Mouse (Mus musculus) limb, embryonic 15.5 days (tissue): ENCODE data around the gene Pcnx4. TPM values are rescaled to one million over a fixed set of nuclear protein-coding genes. Genes with fewer than 3 reads are reported as not detected.
"Not testable (repeated sequence)": the region's sequence is repeated elsewhere in the genome, so short reads cannot be mapped to it uniquely, and the experiment has no call there.

Experiments
- ATAC-seq: fragments of 200-750 bp; cut with Nextera tagmentation; 2 replicates; pipeline ENCODE4 v1.8.0; 2017; ENCODE audit warnings: low read depth, moderate TSS enrichment; ENCODE audit not compliant: insufficient number of reproducible peaks, low FRiP score, low TSS enrichment
- H3K27ac ChIP-seq: fragments of 300-500 bp; sonication (generic); 2 replicates; pipeline ENCODE4 v1.5.1; 2015; ENCODE audit warnings: moderate library complexity, mild to moderate bottlenecking, inconsistent platforms
- H3K27me3 ChIP-seq: fragments of 300-500 bp; sonication (generic); 2 replicates; pipeline ENCODE4 v1.6.1; 2015; ENCODE audit warnings: inconsistent platforms
- H3K36me3 ChIP-seq: fragments of 300-500 bp; sonication (generic); 2 replicates; pipeline ENCODE4 v1.6.1; 2015; ENCODE audit warnings: inconsistent platforms
- H3K4me1 ChIP-seq: fragments of 300-500 bp; sonication (generic); 2 replicates; pipeline ENCODE4 v1.6.1; 2015; ENCODE audit warnings: inconsistent platforms
- H3K4me2 ChIP-seq: fragments of 300-500 bp; sonication (generic); 2 replicates; pipeline ENCODE4 v1.6.1; 2015; ENCODE audit warnings: mild to moderate bottlenecking, inconsistent platforms
- H3K4me3 ChIP-seq: fragments of 300-500 bp; sonication (generic); 2 replicates; pipeline ENCODE4 v1.5.1; 2015; ENCODE audit warnings: mild to moderate bottlenecking, inconsistent platforms
- H3K9ac ChIP-seq: fragments of 300-500 bp; sonication (generic); 2 replicates; pipeline ENCODE4 v1.6.1; 2015; ENCODE audit warnings: inconsistent platforms
- H3K9me3 ChIP-seq: fragments of 300-500 bp; sonication (generic); 2 replicates; pipeline ENCODE4 v1.6.1; 2016; ENCODE audit warnings: inconsistent platforms
- WGBS: fragments of 180-500 bp; shearing (Covaris S2); methylation state at CpG from one replicate; pipeline ENCODE4 v1.1.7; 2015; 5-methylcytosine and 5-hydroxymethylcytosine counted together
- polyA plus RNA-seq: library from polyadenylated mRNA; unstranded; fragments of >200 nt; fragmentation: Nextera tagmentation; extraction: Ambion mirVana; gene quantifications from 2 replicates; pipeline ENCODE4 v1.2.1, GENCODE M21; 2015

The Pcnx4 gene
- polyA plus RNA-seq, 1 experiment from 2014 or later: 12.9 TPM

GRCm38 (mm10) chr12:72525588-72525987, 10.6 kb upstream of the Pcnx4 start:
- no peaks in the 10 kb centered on the region for H3K9me3 ChIP-seq
- H3K9ac ChIP-seq: no peak overlapping the region
- WGBS: 80% methylated on average over 4 of the region's 4 CpGs
- H3K4me3 ChIP-seq: no peak overlapping the region
- no peaks in the 10 kb centered on the region for H3K27me3 ChIP-seq
- H3K27ac ChIP-seq: no peak overlapping the region
- no peak for ATAC-seq
- no peaks in the 10 kb centered on the region for H3K36me3 ChIP-seq
- no peak overlapping the region for H3K4me2 ChIP-seq
- H3K4me1 ChIP-seq: no peaks in the 10 kb centered on the region

- WGBS: 71% methylated on average over 7 of the region's 7 CpGs
Measured at GRCm38 (mm10) chr12:72532303-72532702, 3.9 kb upstream of the Pcnx4 start.

GRCm38 (mm10) chr12:72533986-72534385, 2.2 kb upstream of the Pcnx4 start:
- no peaks in the 10 kb centered on the region for H3K36me3 ChIP-seq
- H3K4me1 ChIP-seq: 0 out of 2 replicates have a peak, but pooled peaks cover 4% of the 10 kb centered on the region
- H3K27ac ChIP-seq: no peak overlapping the region
- H3K4me3 ChIP-seq: no peak overlapping the region
- WGBS: 86% methylated on average over 6 of the region's 6 CpGs
- H3K4me2 ChIP-seq: no peak overlapping the region
- H3K9me3 ChIP-seq: no peaks in the 10 kb centered on the region
- H3K27me3 ChIP-seq: no peaks in the 10 kb centered on the region
- no peak overlapping the region for H3K9ac ChIP-seq
- no peak for ATAC-seq

More at GRCm38 (mm10) chr12:72532303-72532702, 3.9 kb upstream of the Pcnx4 start:
- Histone ChIP-seq H3K27me3 (no peaks in the 10 kb centered on the region), H3K4me3 (no peak overlapping the region), H3K4me1 (0 out of 2 replicates have a peak, but pooled peaks cover 4% of the 10 kb centered on the region), H3K27ac (no peak overlapping the region), H3K9me3 (no peaks in the 10 kb centered on the region), H3K4me2 (no peak overlapping the region), H3K36me3 (no peaks in the 10 kb centered on the region), H3K9ac (no peak overlapping the region)
- no peak for ATAC-seq

- Histone ChIP-seq H3K27me3 (no peaks in the 10 kb centered on the region), H3K4me3 (peak overlapping the region; percentile 63), H3K9me3 (no peaks in the 10 kb centered on the region), H3K27ac (peak overlapping the region; percentile 78), H3K4me2 (peak overlapping the region; percentile 54), H3K9ac (no peak overlapping the region), H3K36me3 (0 out of 2 replicates have a peak, but pooled peaks cover 5% of the 10 kb centered on the region), H3K4me1 (0 out of 2 replicates have a peak, but pooled peaks cover 4% of the 10 kb centered on the region)
- WGBS: 32% methylated on average over 3 of the region's 3 CpGs
- ATAC-seq: peak; percentile 6; the same call in 1 of the 2 replicates
Measured at GRCm38 (mm10) chr12:72535599-72535998, 584 bp upstream of the Pcnx4 start.

GRCm38 (mm10) chr12:72538571-72538970, 2.4 kb downstream of the Pcnx4 start:
- Histone ChIP-seq H3K4me3 (no peak overlapping the region), H3K36me3 (peaks cover 15% of the 10 kb centered on the region; the same call in 1 of the 2 replicates), H3K4me2 (no peak overlapping the region), H3K9me3 (no peaks in the 10 kb centered on the region), H3K9ac (no peak overlapping the region), H3K4me1 (0 out of 2 replicates have a peak, but pooled peaks cover 4% of the 10 kb centered on the region), H3K27me3 (no peaks in the 10 kb centered on the region), H3K27ac (no peak overlapping the region)
- no peak for ATAC-seq
- WGBS: 75% methylated on average over 10 of the region's 10 CpGs

- Histone ChIP-seq H3K4me2 (no peak overlapping the region), H3K4me1 (no peaks in the 10 kb centered on the region), H3K9me3 (no peaks in the 10 kb centered on the region), H3K27ac (no peak overlapping the region), H3K4me3 (no peak overlapping the region), H3K27me3 (no peaks in the 10 kb centered on the region), H3K36me3 (peaks cover 11% of the 10 kb centered on the region; the same call in 1 of the 2 replicates), H3K9ac (no peak overlapping the region)
- 69% methylated on average over 4 of the region's 4 CpGs for WGBS
- no peak for ATAC-seq
Measured at GRCm38 (mm10) chr12:72554347-72554746, 18.2 kb downstream of the Pcnx4 start.

GRCm38 (mm10) chr12:72564281-72564795, 28.2 kb downstream of the Pcnx4 start:
- Histone ChIP-seq H3K36me3 (peaks cover 4% of the 10 kb centered on the region; the same call in 1 of the 2 replicates), H3K4me1 (no peaks in the 10 kb centered on the region), H3K9ac (no peak overlapping the region), H3K4me3 (no peak overlapping the region), H3K27me3 (no peaks in the 10 kb centered on the region), H3K27ac (no peak overlapping the region), H3K4me2 (no peak overlapping the region), H3K9me3 (no peaks in the 10 kb centered on the region)
- ATAC-seq: no peak
- 87% methylated on average over 4 of the region's 4 CpGs for WGBS

GRCm38 (mm10) chr12:72582021-72582420, 45.8 kb downstream of the Pcnx4 start:
- Histone ChIP-seq H3K27ac (no peak overlapping the region), H3K36me3 (peaks cover 9% of the 10 kb centered on the region; the same call in 1 of the 2 replicates), H3K27me3 (no peaks in the 10 kb centered on the region), H3K4me3 (no peak overlapping the region), H3K9me3 (no peaks in the 10 kb centered on the region), H3K4me1 (no peaks in the 10 kb centered on the region), H3K4me2 (no peak overlapping the region), H3K9ac (no peak overlapping the region)
- WGBS: 84% methylated on average over 3 of the region's 3 CpGs
- no peak for ATAC-seq

GRCm38 (mm10) chr12:72583099-72583498, 46.9 kb downstream of the Pcnx4 start:
- H3K4me1 ChIP-seq: no peaks in the 10 kb centered on the region
- H3K4me3 ChIP-seq: no peak overlapping the region
- no peaks in the 10 kb centered on the region for H3K27me3 ChIP-seq
- H3K9ac ChIP-seq: no peak overlapping the region
- WGBS: 93% methylated on average over 2 of the region's 2 CpGs
- H3K27ac ChIP-seq: no peak overlapping the region
- ATAC-seq: no peak
- H3K4me2 ChIP-seq: no peak overlapping the region
- no peaks in the 10 kb centered on the region for H3K9me3 ChIP-seq
- H3K36me3 ChIP-seq: peaks cover 9% of the 10 kb centered on the region; the same call in 1 of the 2 replicates

- no peak overlapping the region for H3K4me3 ChIP-seq
- ATAC-seq: no peak
- H3K4me1 ChIP-seq: no peaks in the 10 kb centered on the region
- no peak overlapping the region for H3K9ac ChIP-seq
- no peaks in the 10 kb centered on the region for H3K9me3 ChIP-seq
- 91% methylated on average over 1 of the region's 1 CpGs for WGBS
- no peaks in the 10 kb centered on the region for H3K36me3 ChIP-seq
- H3K27ac ChIP-seq: no peak overlapping the region
- no peaks in the 10 kb centered on the region for H3K27me3 ChIP-seq
- no peak overlapping the region for H3K4me2 ChIP-seq
Measured at GRCm38 (mm10) chr12:72585339-72585738, 49.2 kb downstream of the Pcnx4 start.

- no peak overlapping the region for H3K4me2 ChIP-seq
- no peaks in the 10 kb centered on the region for H3K4me1 ChIP-seq
- H3K36me3 ChIP-seq: no peaks in the 10 kb centered on the region
- no peak overlapping the region for H3K9ac ChIP-seq
- no peaks in the 10 kb centered on the region for H3K27me3 ChIP-seq
- ATAC-seq: no peak
- H3K9me3 ChIP-seq: no peaks in the 10 kb centered on the region
- no peak overlapping the region for H3K4me3 ChIP-seq
- H3K27ac ChIP-seq: no peak overlapping the region
Measured at GRCm38 (mm10) chr12:72592991-72593390, 56.8 kb downstream of the Pcnx4 start.

- Histone ChIP-seq H3K27ac (no peak overlapping the region), H3K9ac (no peak overlapping the region), H3K36me3 (no peaks in the 10 kb centered on the region), H3K4me3 (no peak overlapping the region), H3K27me3 (no peaks in the 10 kb centered on the region), H3K4me1 (no peaks in the 10 kb centered on the region), H3K9me3 (no peaks in the 10 kb centered on the region), H3K4me2 (no peak overlapping the region)
- no peak for ATAC-seq
- WGBS: 71% methylated on average over 2 of the region's 2 CpGs
Measured at GRCm38 (mm10) chr12:72594001-72594400, 57.8 kb downstream of the Pcnx4 start.

GRCm38 (mm10) chr12:72598731-72599130, 62.5 kb downstream of the Pcnx4 start:
- not testable (repeated sequence) for H3K27ac ChIP-seq, H3K9me3 ChIP-seq, H3K36me3 ChIP-seq, H3K4me1 ChIP-seq, ATAC-seq, H3K4me2 ChIP-seq, H3K27me3 ChIP-seq, H3K9ac ChIP-seq, H3K4me3 ChIP-seq
- WGBS: 76% methylated on average over 2 of the region's 2 CpGs
